Mouse (Mus musculus): ENCODE results near the gene Nmrk2.

The Nmrk2 gene

GRCm38 (mm10) chr10:81168521-81169244 is 33.2 kb downstream of the Nmrk2 start:
- ATAC-seq (ENCODE audit: insufficient number of reproducible peaks, low FRiP score, low TSS enrichment) = peak; percentile 31; the same call in 1 of the 2 replicates

DNA sequence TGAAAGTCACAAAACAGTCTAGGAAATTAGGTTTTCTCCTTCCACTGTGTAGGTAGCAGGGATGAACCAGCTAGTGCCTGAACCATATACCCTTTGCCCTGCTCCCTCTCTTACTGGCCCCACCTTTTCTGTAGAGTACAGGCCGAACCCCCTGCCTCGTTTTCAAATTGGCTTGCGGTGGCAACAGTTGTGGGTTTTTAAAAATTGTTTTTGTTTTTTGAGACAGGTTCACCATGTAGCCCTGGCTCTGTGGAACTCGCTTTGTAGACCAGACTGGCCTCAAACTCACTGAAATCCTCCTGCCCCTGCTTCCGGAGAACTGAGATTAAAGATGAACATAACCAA is 33.8 kb downstream of the Nmrk2 start:
- ATAC-seq (ENCODE audit: insufficient number of reproducible peaks, low FRiP score, low TSS enrichment) = peak; percentile 33; the same call in 1 of the 2 replicates

DNA sequence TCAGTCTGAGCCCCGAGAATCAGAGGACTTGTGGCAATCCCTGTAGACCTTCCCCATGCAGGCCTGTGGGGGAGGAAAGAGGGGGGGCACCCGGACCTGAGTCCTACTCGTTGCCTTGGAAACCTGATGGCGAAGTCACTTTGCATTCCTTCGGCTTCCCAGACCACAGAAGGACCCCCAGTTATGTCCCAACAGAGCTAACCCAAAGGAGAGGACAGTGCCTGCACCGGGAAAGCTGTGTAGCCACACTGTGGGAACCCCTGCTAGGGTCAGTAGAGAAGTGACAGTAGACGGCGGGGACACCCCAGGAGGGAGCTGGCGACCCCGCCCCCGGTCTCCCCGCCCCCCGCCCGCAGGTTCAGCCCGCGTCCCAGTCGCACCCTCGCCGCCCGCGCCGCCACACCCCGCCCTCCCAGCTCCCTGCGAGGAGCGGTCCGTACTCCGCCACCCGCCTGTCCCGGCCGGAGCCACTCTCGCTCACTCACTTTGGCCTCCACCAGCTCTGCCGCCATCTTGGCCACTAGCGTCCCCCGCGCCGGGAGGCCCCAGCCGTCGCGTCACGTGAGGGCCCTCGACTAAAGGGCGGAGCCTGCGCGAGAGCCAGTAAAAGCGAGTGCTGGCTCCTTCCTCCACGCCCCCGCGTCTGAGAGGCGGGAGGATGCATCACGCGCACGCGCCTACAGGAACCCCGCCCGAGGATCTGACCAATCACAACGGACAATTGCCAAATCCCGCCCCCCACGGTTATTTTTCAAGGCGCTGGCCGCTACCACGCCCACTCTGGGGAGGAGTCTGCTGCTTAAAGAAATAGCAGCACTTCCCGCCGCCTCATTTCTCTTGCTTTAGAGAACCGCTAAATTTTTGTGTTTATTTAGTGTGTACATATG is 34.4 kb downstream of the Nmrk2 start, which contains the start of gene Pias4:
TSS of gene Pias4 (minus strand) at position 724 of the 887 bp plus-strand sequence.
- peak; percentile 66 for ATAC-seq (ENCODE audit: insufficient number of reproducible peaks, low FRiP score, low TSS enrichment)

DNA sequence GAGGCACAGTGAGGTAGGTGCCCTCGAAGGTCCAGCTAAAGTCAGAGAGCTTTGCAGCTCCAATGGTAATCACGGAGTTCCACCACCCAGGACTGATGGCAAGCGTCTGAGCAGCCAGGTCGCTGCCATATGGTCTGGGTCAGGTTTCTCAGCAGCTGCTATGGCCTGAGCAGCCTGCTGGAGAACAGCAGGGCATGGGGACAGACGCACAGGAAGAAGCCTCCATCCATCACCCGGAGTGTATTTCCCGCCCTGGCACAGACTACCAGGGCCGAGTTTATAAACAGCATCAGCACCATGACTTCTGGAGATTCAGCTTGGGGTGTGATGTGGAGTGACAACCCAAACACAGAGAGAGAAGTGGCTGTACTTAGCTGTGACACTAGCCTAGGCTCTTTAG is 36.7 kb downstream of the Nmrk2 start:
- ATAC-seq (ENCODE audit: insufficient number of reproducible peaks, low FRiP score, low TSS enrichment) = no peak; the same call in 1 of the 2 replicates

DNA sequence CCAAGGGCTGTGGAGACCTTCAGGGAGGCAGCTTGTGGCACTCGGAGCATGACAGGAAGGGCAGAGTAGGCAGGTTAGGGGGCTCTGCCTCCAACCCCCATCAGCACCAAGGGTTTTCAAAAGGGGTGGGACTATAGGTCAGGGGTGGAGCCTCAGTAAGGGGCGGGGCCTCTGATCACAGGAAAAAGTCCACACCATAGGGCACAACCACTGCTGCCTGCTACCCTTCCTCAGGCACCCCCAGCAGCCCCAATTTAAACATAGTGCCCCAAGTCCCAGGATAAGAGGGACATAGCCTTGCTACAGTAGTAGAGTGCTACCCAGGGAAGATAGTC is 39.6 kb downstream of the Nmrk2 start:
- ATAC-seq (ENCODE audit: insufficient number of reproducible peaks, low FRiP score, low TSS enrichment) = no peak

DNA sequence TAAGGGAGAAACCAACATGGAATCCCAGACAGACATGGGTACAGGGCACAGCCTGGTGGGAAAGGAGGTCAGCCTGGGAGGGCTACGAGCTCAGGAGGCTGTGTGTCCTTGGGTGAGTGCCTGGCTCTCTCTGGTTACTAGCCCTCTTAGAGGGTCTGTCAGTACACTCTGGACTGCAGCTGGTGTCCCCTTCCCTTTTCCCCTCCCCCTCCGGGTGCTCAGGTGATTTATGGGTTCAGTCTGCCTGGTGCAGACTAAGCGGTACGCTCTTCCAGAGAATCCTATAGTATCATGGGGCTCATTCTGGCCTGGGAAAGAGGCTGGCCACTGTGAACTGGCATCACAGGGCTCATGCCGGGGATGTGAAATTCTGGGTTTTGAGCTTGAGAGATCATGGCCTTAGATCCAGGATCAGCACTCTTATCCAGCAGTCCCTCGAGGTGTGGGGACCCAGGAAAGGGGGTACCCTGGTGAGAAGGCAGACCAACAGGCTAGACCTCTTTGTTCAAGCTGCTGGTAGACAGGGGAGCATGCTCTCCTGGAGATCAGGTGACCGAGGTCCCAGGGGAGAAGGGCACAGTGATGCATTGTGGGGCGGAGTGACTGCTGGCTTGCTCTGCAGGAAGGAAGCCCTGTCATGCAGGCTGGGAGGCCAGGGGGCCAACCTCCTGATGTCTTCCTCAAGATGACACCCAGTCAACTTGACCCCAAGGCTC is 40.1 kb downstream of the Nmrk2 start:
- no peak for ATAC-seq (ENCODE audit: insufficient number of reproducible peaks, low FRiP score, low TSS enrichment)

DNA sequence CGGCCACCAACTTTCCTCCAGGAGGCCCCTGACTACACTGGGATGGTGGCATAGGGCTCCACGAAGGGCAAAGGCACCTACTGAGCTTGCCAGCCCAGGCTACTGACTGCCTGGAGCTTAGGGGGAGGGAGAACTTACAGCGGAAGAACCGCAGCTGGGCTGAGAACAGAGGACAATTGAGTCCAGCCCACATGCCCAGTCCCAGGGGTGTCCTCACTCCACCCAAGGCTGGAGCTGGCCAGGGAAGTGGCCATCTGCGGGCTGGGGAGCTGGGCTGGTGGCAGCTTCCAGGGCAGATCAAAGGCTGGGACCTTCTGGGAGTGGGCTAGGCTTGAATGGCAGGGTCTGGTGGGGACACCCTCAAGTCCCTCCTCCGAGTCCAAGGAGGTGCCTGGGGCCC is 47.1 kb downstream of the Nmrk2 start:
- no peak for ATAC-seq (ENCODE audit: insufficient number of reproducible peaks, low FRiP score, low TSS enrichment)

DNA sequence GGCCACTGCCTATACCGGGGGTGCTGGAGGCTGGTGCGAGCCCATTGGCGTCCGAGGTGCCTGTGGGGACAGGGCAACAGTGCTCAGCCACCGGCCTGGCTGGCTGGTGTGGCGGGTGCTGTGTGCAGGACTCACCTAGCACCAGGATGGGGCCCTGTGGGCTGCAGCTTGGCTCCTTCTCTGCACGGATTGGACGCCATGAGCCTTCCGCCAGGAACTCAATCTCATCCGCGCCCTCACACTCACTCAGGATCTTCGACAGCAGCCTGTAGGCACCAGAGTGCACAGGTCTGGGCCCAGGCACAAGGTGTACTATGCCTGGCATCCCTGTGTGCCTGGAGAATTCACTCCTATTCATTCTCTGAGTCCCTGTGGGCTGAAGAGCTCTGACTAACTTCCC is 47.5 kb downstream of the Nmrk2 start:
- ATAC-seq (ENCODE audit: insufficient number of reproducible peaks, low FRiP score, low TSS enrichment) = no peak

DNA sequence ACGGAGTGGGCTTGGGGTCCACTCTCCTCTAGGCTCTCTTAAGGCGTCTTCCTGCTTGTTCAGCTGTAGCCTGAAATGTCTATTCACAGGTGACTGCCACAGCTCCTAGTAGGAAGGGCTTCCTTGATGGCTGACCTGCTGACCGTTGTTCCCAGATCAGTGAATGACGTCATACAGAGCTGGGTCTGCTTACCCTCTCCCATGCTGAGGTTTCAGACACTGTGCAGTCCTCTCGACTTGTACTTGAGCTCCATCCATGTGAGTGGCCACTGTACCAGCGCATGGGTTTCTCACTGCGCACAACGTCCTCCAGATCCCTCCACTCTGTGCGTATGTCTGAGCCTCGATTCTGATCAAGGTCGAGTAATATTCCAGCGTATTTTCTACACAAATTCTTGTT is 49.2 kb downstream of the Nmrk2 start:
- ATAC-seq (ENCODE audit: insufficient number of reproducible peaks, low FRiP score, low TSS enrichment) = no peak

DNA sequence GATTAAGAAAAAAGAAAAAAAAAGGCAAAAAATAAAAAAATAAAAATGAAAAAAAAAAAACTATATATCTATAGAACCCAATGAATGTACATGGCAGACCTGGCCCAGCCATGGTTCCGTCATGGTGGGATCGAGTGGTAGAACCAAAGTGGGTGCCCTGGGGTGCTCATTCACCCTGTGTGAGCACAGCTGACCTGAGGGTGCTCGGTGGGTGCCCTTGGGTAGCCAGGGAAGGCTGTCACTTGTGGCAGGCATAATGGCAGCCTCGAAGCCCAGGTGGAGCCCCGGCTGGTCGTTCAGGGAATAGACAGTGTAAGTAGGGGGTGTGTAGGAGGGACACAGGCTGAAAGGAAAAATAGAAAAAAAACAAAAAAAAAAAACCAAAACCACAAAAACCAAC is 50.6 kb downstream of the Nmrk2 start:
- ATAC-seq (ENCODE audit: insufficient number of reproducible peaks, low FRiP score, low TSS enrichment) = no peak
